ENCODE assay signal across 13 mouse cellular contexts in the genomic region with DNA sequence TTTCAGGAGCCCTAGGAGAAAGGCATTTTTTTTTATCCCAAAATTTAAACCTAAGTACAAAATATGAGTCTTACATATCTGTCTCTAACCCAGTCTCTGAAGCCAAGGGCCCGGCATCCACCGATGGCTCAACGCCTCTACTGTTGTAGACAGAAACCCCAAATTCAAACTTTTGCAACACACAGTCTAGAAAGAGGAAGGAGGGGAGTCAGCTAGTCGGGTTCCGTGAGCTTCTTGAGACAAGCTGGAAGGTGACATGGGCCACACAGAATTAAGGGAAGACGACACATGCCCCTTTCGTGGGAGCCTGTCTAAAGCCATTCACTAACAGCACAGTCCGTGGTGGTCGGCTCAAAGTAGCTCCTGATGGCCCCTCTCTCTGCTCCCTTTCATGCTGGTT.
DNase-seq lines count a peak whose midpoint lies in the region; ATAC-seq and TF ChIP-seq lines count a peak whose summit lies in the region.
"Had no signal": no experiment of that assay in that cellular context is flagged by ENCODE, and none has a peak within 500 bp of the region (broad histone marks: within the 10 kb centered on the region; RNA-seq: fewer than 3 reads in every experiment).

No protein-coding gene starts in this region.

- 94% methylated on average over 9 of the region's 9 CpGs for WGBS in forebrain, embryonic 10.5 days
- WGBS in forebrain, embryonic 15.5 days: 88% methylated on average over 9 of the region's 9 CpGs
- 52% methylated on average over 9 of the region's 9 CpGs for WGBS in liver, postnatal 0 days (ENCODE audit: insufficient replicate concordance)
- WGBS in embryonic facial prominence, embryonic 10.5 days: 84% methylated on average over 9 of the region's 9 CpGs
- WGBS in limb, embryonic 13.5 days: 86% methylated on average over 9 of the region's 9 CpGs
- 85% methylated on average over 9 of the region's 9 CpGs for WGBS in forebrain, embryonic 11.5 days

- H3K27ac ChIP-seq in forebrain, embryonic 10.5 days: peak overlapping the region; percentile 62; the same call in 1 of the 2 replicates
- H3K27ac ChIP-seq in forebrain, embryonic 15.5 days (replicated peaks): no peak overlapping the region
- H3K27ac ChIP-seq in liver, postnatal 0 days (ENCODE audit: low read depth): 0 out of 2 replicates have a peak overlapping the region, but pooled peaks have one; percentile 45
- H3K27ac ChIP-seq in embryonic facial prominence, embryonic 10.5 days (replicated peaks): peak overlapping the region; percentile 78
- 0 out of 2 replicates have a peak overlapping the region, but pooled peaks have one; percentile 1 for H3K27ac ChIP-seq in limb, embryonic 13.5 days
- H3K27ac ChIP-seq in forebrain, embryonic 11.5 days (ENCODE audit: low read depth, low read length): no peak overlapping the region

- H3K9ac ChIP-seq in forebrain, embryonic 15.5 days (replicated peaks): no peak overlapping the region
- H3K9ac ChIP-seq in liver, postnatal 0 days (replicated peaks): no peak overlapping the region
- no peak overlapping the region for H3K9ac ChIP-seq in limb, embryonic 13.5 days
- no peak overlapping the region for H3K9ac ChIP-seq in forebrain, embryonic 11.5 days (ENCODE audit: low read length)

- no peak for TF ChIP-seq EP300 in liver, postnatal 0 days (IDR thresholded peaks at IDR 0.05; ENCODE audit: low read depth)

- DNase-seq in forebrain, embryonic 10.5 days (ENCODE audit: extremely low spot score, low spot score): no peak
- no peak for DNase-seq in liver, postnatal 0 days
- no peak for DNase-seq in liver
- no peak for DNase-seq in embryonic facial prominence, embryonic 10.5 days (ENCODE audit: low spot score)
- no peak for DNase-seq in urinary bladder, adult 2 months (ENCODE audit: low spot score)
- DNase-seq in forebrain, embryonic 11.5 days (ENCODE audit: low spot score): no peak
- DNase-seq: adrenal gland, postnatal 10 days; cerebellum, postnatal 14 days; gastrocnemius, postnatal 36 days; kidney, postnatal 14 days; right cerebral cortex, postnatal 4 days had no signal

- H3K27me3 ChIP-seq in forebrain, embryonic 10.5 days (ENCODE audit: poor library complexity, severe bottlenecking): no peaks in the 10 kb centered on the region
- no peaks in the 10 kb centered on the region for H3K27me3 ChIP-seq in forebrain, embryonic 15.5 days
- no peaks in the 10 kb centered on the region for H3K27me3 ChIP-seq in liver, postnatal 0 days (ENCODE audit: insufficient read depth, low read length)
- no peaks in the 10 kb centered on the region for H3K27me3 ChIP-seq in embryonic facial prominence, embryonic 10.5 days (replicated peaks; ENCODE audit: low read depth, poor library complexity, severe bottlenecking)
- H3K27me3 ChIP-seq in limb, embryonic 13.5 days: no peaks in the 10 kb centered on the region
- H3K27me3 ChIP-seq in forebrain, embryonic 11.5 days (ENCODE audit: control insufficient read depth, insufficient read depth, low read length): no peaks in the 10 kb centered on the region

- H3K4me3 ChIP-seq in forebrain, embryonic 10.5 days: no peak overlapping the region
- no peak overlapping the region for H3K4me3 ChIP-seq in forebrain, embryonic 15.5 days
- no peak overlapping the region for H3K4me3 ChIP-seq in liver, postnatal 0 days (ENCODE audit: low read depth, low read length)
- H3K4me3 ChIP-seq in embryonic facial prominence, embryonic 10.5 days: no peak overlapping the region
- no peak overlapping the region for H3K4me3 ChIP-seq in limb, embryonic 13.5 days
- no peak overlapping the region for H3K4me3 ChIP-seq in forebrain, embryonic 11.5 days (ENCODE audit: low read depth, low read length)

- H3K4me1 ChIP-seq in forebrain, embryonic 10.5 days: peaks cover 27% of the 10 kb centered on the region
- H3K4me1 ChIP-seq in forebrain, embryonic 15.5 days: peaks cover 10% of the 10 kb centered on the region
- H3K4me1 ChIP-seq in liver, postnatal 0 days (ENCODE audit: insufficient read depth): no peaks in the 10 kb centered on the region
- peaks cover 69% of the 10 kb centered on the region for H3K4me1 ChIP-seq in embryonic facial prominence, embryonic 10.5 days
- H3K4me1 ChIP-seq in limb, embryonic 13.5 days: peaks cover 46% of the 10 kb centered on the region
- H3K4me1 ChIP-seq in forebrain, embryonic 11.5 days (replicated peaks; ENCODE audit: control insufficient read depth, insufficient read depth, low read length): no peaks in the 10 kb centered on the region

- no peak for TF ChIP-seq CTCF in liver, postnatal 0 days (IDR thresholded peaks at IDR 0.05; ENCODE audit: low read depth)

- no peak for ATAC-seq in forebrain, embryonic 15.5 days (replicated peaks)
- ATAC-seq in liver, postnatal 0 days: no peak
- ATAC-seq in limb, embryonic 13.5 days (ENCODE audit: low FRiP score, low read depth): no peak
- no peak for ATAC-seq in forebrain, embryonic 11.5 days (replicated peaks; ENCODE audit: low FRiP score)

- H3K4me2 ChIP-seq in forebrain, embryonic 15.5 days (replicated peaks): no peak overlapping the region
- no peak overlapping the region for H3K4me2 ChIP-seq in liver, postnatal 0 days (ENCODE audit: low read depth, low read length)
- H3K4me2 ChIP-seq in limb, embryonic 13.5 days (replicated peaks): no peak overlapping the region
- no peak overlapping the region for H3K4me2 ChIP-seq in forebrain, embryonic 11.5 days (ENCODE audit: low read depth, low read length, severe bottlenecking)

- H3K9me3 ChIP-seq in forebrain, embryonic 10.5 days: no peaks in the 10 kb centered on the region; the same call in 1 of the 2 replicates
- H3K9me3 ChIP-seq in forebrain, embryonic 15.5 days: no peaks in the 10 kb centered on the region
- no peaks in the 10 kb centered on the region for H3K9me3 ChIP-seq in liver, postnatal 0 days (ENCODE audit: low read length)
- no peaks in the 10 kb centered on the region for H3K9me3 ChIP-seq in embryonic facial prominence, embryonic 10.5 days
- no peaks in the 10 kb centered on the region for H3K9me3 ChIP-seq in limb, embryonic 13.5 days
- no peaks in the 10 kb centered on the region for H3K9me3 ChIP-seq in forebrain, embryonic 11.5 days (ENCODE audit: control insufficient read depth, low read length)

- H3K36me3 ChIP-seq in forebrain, embryonic 10.5 days (replicated peaks): no peaks in the 10 kb centered on the region
- no peaks in the 10 kb centered on the region for H3K36me3 ChIP-seq in forebrain, embryonic 15.5 days
- no peaks in the 10 kb centered on the region for H3K36me3 ChIP-seq in liver, postnatal 0 days (replicated peaks; ENCODE audit: insufficient read depth, low read length)
- H3K36me3 ChIP-seq in embryonic facial prominence, embryonic 10.5 days (replicated peaks): no peaks in the 10 kb centered on the region
- no peaks in the 10 kb centered on the region for H3K36me3 ChIP-seq in limb, embryonic 13.5 days
- H3K36me3 ChIP-seq in forebrain, embryonic 11.5 days (ENCODE audit: control insufficient read depth, insufficient read depth, low read length): no peaks in the 10 kb centered on the region

Comparison
In these comparisons a context has a peak if more than half of its experiments do, and no peak if none do; other contexts are left out.
1. H3K27ac ChIP-seq: peak in forebrain, embryonic 10.5 days (single experiment), liver, postnatal 0 days (single experiment), embryonic facial prominence, embryonic 10.5 days (single experiment) and limb, embryonic 13.5 days (single experiment); none in forebrain, embryonic 15.5 days (single experiment) and forebrain, embryonic 11.5 days (single experiment).